Mouse (Mus musculus) T-helper 17 cell (primary cell): ENCODE results near the gene Tbc1d8.

Experiments used
- in situ Hi-C, 2 experiments: fragments of 300-600 bp; cut with MboI, MseI; formaldehyde crosslinking; loops; 1 replicate in 1 of 2; 2 replicates in 1 of 2; pipeline ENCODE4 v1.15.1; 2025; ENCODE audit warnings: high pct_unique_total_duplicates in 2 of 2

The Tbc1d8 gene

GRCm38 (mm10) chr1:39448819-39449218 is 29.7 kb downstream of the Tbc1d8 start:
- in situ Hi-C loops, result loop anchor here in 1 of 2 experiments (10.0 to 25.0 kb wide), 2 partner anchors 686 to 1187 kb away; no protein-coding TSS in a partner anchor

- in situ Hi-C loops, result loop anchor here in 1 of 2 experiments (10.0 to 25.0 kb wide), 2 partner anchors 687 to 1186 kb away; no protein-coding TSS in a partner anchor
Observed at GRCm38 (mm10) chr1:39448238-39448637, 30.3 kb downstream of the Tbc1d8 start.

- in situ Hi-C loops, result loop anchor here in 1 of 2 experiments (10.0 to 25.0 kb wide), 2 partner anchors 689 to 1184 kb away; no protein-coding TSS in a partner anchor
Observed at GRCm38 (mm10) chr1:39446178-39446577, 32.4 kb downstream of the Tbc1d8 start.

- in situ Hi-C loops, result loop anchor here in 1 of 2 experiments (10.0 to 25.0 kb wide), 2 partner anchors 689 to 1183 kb away; no protein-coding TSS in a partner anchor
Observed at GRCm38 (mm10) chr1:39445303-39446050, 33.1 kb downstream of the Tbc1d8 start.

GRCm38 (mm10) chr1:39443764-39444163 is 34.8 kb downstream of the Tbc1d8 start:
- in situ Hi-C loops, result loop anchor here in 1 of 2 experiments (10.0 to 25.0 kb wide), 2 partner anchors 691 to 1181 kb away; no protein-coding TSS in a partner anchor

GRCm38 (mm10) chr1:39441686-39442085 is 36.9 kb downstream of the Tbc1d8 start:
- in situ Hi-C loops, result loop anchor here in 1 of 2 experiments (10.0 to 25.0 kb wide), 2 partner anchors 693 to 1179 kb away; no protein-coding TSS in a partner anchor

- in situ Hi-C loops, result loop anchor here in 1 of 2 experiments (10.0 to 25.0 kb wide), 2 partner anchors 695 to 1178 kb away; no protein-coding TSS in a partner anchor
Observed at GRCm38 (mm10) chr1:39439661-39440548, 38.6 kb downstream of the Tbc1d8 start.

GRCm38 (mm10) chr1:39438629-39439028 is 39.9 kb downstream of the Tbc1d8 start:
- in situ Hi-C loops, result loop anchor here in 1 of 2 experiments (25.0 kb wide), 1 partner anchor 1176 kb away; no protein-coding TSS in a partner anchor

- in situ Hi-C loops, result loop anchor here in 1 of 2 experiments (25.0 kb wide), 1 partner anchor 1172 kb away; no protein-coding TSS in a partner anchor
Observed at GRCm38 (mm10) chr1:39434264-39434663, 44.3 kb downstream of the Tbc1d8 start.

GRCm38 (mm10) chr1:39430020-39430419 is 48.5 kb downstream of the Tbc1d8 start:
- in situ Hi-C loops, result loop anchor here in 1 of 2 experiments (25.0 kb wide), 1 partner anchor 1168 kb away; no protein-coding TSS in a partner anchor

GRCm38 (mm10) chr1:39429015-39429414 is 49.5 kb downstream of the Tbc1d8 start:
- in situ Hi-C loops, result loop anchor here in 1 of 2 experiments (10.0 to 25.0 kb wide), 2 partner anchors 1167 to 1484 kb away; no protein-coding TSS in a partner anchor

- in situ Hi-C loops, result loop anchor here in 1 of 2 experiments (10.0 to 25.0 kb wide), 2 partner anchors 1166 to 1483 kb away; no protein-coding TSS in a partner anchor
Observed at GRCm38 (mm10) chr1:39428280-39428679, 50.3 kb downstream of the Tbc1d8 start.

GRCm38 (mm10) chr1:39425497-39425896 is 53.1 kb downstream of the Tbc1d8 start:
- in situ Hi-C loops, result loop anchor here in 1 of 2 experiments (10.0 to 25.0 kb wide), 2 partner anchors 1163 to 1481 kb away; no protein-coding TSS in a partner anchor

GRCm38 (mm10) chr1:39420987-39421386 is 57.6 kb downstream of the Tbc1d8 start:
- in situ Hi-C loops, result loop anchor here in 1 of 2 experiments (10.0 kb wide), 1 partner anchor 1476 kb away; no protein-coding TSS in a partner anchor

- in situ Hi-C loops, result no loop called here
Observed at GRCm38 (mm10) chr1:39418852-39419251, 59.7 kb downstream of the Tbc1d8 start.

GRCm38 (mm10) chr1:39417817-39418216 is 60.7 kb downstream of the Tbc1d8 start:
- in situ Hi-C loops, result no loop called here

- in situ Hi-C loops, result no loop called here
Observed at GRCm38 (mm10) chr1:39410085-39410821, 68.3 kb downstream of the Tbc1d8 start.

GRCm38 (mm10) chr1:39408668-39409067 is 69.9 kb downstream of the Tbc1d8 start:
- in situ Hi-C loops, result no loop called here

GRCm38 (mm10) chr1:39408123-39408522 is 70.4 kb downstream of the Tbc1d8 start:
- in situ Hi-C loops, result no loop called here

GRCm38 (mm10) chr1:39407108-39407507 is 71.4 kb downstream of the Tbc1d8 start:
- in situ Hi-C loops, result no loop called here
